Mouse (Mus musculus) cerebellum, postnatal 25 days (tissue): ENCODE measurements around the gene Olfr616.
"Not testable (repeated sequence)": the region's sequence is repeated elsewhere in the genome, so short reads cannot be mapped to it uniquely, and the experiment has no call there.

Experiments used
- DNase-seq, 2 experiments: peaks; one replicate each; pipeline ENCODE4 v3.0.0; 2021; ENCODE audit warnings: mixed read lengths in 2 of 2

Olfr616 gene

GRCm38 (mm10) chr7:103569043-103569442 is at the start of gene Olfr616:
TSS of gene Olfr616 (minus strand) at chr7:103569143.
- no peak for DNase-seq

GRCm38 (mm10) chr7:103612434-103612833 is 43.5 kb upstream of the Olfr616 start, which contains the start of gene Olfr620:
TSS of gene Olfr620 (minus strand) at chr7:103612534.
- no peak for DNase-seq

- no peak for DNase-seq
Observed at GRCm38 (mm10) chr7:103607425-103607824, 38.5 kb upstream of the Olfr616 start.

- no peak for DNase-seq
Observed at GRCm38 (mm10) chr7:103600275-103600674, 31.3 kb upstream of the Olfr616 start, which contains the start of gene Olfr619. TSS of gene Olfr619 (plus strand) at chr7:103600575.

- DNase-seq = no peak
Observed at GRCm38 (mm10) chr7:103589803-103590202, 20.9 kb upstream of the Olfr616 start, which contains the start of gene Olfr618. TSS of gene Olfr618 (plus strand) at chr7:103590103.

- no peak for DNase-seq
Observed at GRCm38 (mm10) chr7:103572761-103573160, 3.8 kb upstream of the Olfr616 start, which contains the start of gene Olfr617. TSS of gene Olfr617 (plus strand) at chr7:103573061.

GRCm38 (mm10) chr7:103555779-103556178 is 13.2 kb downstream of the Olfr616 start, which contains the start of gene Olfr615:
TSS of gene Olfr615 (plus strand) at chr7:103556079.
- no peak for DNase-seq

- no peak for DNase-seq
Observed at GRCm38 (mm10) chr7:103547774-103548173, 21.2 kb downstream of the Olfr616 start, which contains the start of gene Olfr613. TSS of gene Olfr613 (plus strand) at chr7:103548074.

- DNase-seq = not testable (repeated sequence)
Observed at GRCm38 (mm10) chr7:103542617-103543016, 26.3 kb downstream of the Olfr616 start, which contains the start of gene Olfr612. TSS of gene Olfr612 (minus strand) at chr7:103542717.

GRCm38 (mm10) chr7:103520746-103521145 is 48.2 kb downstream of the Olfr616 start, which contains the start of gene Olfr611:
TSS of gene Olfr611 (minus strand) at chr7:103520846.
- not testable (repeated sequence) for DNase-seq
